Mouse (Mus musculus): ENCODE measurements around the gene Nfib.

DNA sequence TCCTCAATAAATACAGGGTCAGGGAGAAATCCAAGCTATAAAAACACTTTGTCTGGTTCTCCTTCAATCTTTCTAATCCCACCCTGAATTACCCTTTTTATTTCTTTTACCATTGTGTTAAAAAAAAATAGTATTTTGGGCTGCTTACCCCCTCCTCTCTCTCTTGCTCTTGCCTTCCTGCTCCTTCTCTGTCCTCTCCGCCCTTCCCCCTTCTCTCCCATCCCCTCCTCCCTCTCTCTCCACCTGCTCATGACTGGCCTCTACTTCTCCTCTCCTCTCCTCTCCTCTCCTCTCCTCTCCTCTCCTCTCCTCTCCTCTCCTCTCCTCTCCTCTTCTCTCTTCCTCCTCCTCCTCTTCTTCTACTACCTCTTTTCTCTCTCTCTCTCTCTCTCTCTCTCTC is 187.4 kb downstream of the Nfib start:
- TF ChIP-seq USF1 (IDR thresholded peaks at IDR 0.05; ENCODE audit: low read depth, low read length) (no peak), POLR2A (IDR thresholded peaks at IDR 0.05; ENCODE audit: control insufficient read depth in 1 of 2, insufficient read depth in 1 of 2, low read depth in 1 of 2, low read length in 2 of 2, poor library complexity in 1 of 2) (no peak), ZMIZ1 (IDR thresholded peaks at IDR 0.05; ENCODE audit: low read depth, low read length) (no peak), EP300 (IDR thresholded peaks at IDR 0.05; ENCODE audit: low read depth in 1 of 2, low read length in 2 of 2) (no peak), GATA1 (IDR thresholded peaks at IDR 0.05; ENCODE audit: low read depth, low read length) (no peak), ETS1 (IDR thresholded peaks at IDR 0.05; ENCODE audit: low read depth, low read length) (no peak)
